Mouse (Mus musculus): Measurements from ENCODE around the gene Sorcs1.

Sorcs1 gene

DNA sequence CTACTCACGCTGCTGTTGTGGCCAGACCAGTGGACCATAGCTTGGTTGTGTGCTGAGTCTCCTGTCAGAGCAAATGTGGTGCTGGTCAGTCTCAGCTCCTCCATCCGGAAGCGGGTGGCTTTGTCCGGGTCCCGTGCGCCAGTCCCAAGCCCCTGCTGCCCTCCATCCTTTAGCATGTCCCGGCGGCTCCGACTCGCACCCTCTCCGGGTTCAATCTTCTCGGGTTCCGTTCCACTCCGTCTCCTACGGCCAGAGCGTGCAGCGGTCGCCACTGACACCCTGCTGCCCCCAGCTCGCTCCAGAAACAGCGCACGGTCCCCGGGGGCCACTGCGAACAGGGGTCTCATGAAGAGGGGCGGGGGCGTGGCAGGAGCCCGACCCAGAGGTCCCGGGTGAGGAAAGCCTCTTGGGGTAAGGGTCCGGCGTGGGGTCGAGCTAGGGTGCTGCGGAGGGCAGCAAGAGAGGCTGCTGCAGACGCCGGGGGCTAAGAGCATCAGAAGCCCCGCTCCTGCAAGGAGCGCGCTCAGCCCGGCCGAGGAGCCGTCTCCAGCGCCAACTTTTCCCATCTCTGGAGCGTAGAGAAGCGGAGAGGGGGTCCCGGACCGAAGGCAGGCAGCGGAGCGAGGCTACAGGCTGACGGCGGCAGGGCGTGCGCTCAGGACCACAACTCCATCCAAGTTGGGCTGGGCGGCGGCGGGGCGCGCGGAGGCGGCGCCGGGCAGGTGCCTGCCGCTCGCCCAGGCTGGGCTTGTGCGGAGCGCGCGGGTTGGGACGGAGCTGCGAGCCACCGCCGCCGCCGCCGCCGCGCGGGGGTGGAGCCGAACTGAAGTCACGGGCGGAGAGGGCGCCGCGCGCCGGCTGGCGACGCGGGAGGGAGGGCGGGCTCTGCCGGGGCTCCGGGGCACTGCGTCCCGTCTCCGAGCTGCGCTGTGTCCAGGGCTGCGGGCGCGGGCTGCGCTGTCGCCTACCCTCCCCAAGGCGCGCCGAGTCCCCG is at the start of gene Sorcs1:
Sorcs1 (minus strand) TSS at position 744 of the 994 bp plus-strand sequence.
- DNase-seq (ENCODE audit: low spot score): peak; percentile 61

GRCm38 (mm10) chr19:50683277-50683676 is 4.8 kb upstream of the Sorcs1 start:
- no peak for DNase-seq (ENCODE audit: low spot score)

GRCm38 (mm10) chr19:50678946-50679345 is 500 bp upstream of the Sorcs1 start:
- DNase-seq (ENCODE audit: low spot score): no peak

GRCm38 (mm10) chr19:50676578-50677524 is 1.6 kb downstream of the Sorcs1 start:
- DNase-seq (ENCODE audit: low spot score): no peak

DNA sequence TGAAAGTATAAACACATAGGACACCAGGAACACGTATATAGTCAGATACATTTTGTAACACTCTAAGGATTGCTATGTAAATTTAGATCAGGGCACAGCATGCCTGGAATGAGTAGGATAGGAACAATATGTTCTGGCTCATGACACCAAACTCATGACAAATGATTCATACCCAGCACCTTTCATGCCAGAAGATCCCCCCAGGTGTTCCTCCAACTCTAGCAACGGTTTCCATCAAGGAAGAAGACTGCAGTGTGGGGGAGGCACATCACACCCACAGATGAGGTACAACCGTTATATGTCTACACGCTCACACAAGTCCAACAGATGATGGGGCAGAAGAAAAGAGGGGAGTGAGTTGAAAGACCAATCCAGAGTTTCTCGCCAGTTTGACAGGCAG is 3.5 kb downstream of the Sorcs1 start:
- DNase-seq (ENCODE audit: low spot score): no peak

DNA sequence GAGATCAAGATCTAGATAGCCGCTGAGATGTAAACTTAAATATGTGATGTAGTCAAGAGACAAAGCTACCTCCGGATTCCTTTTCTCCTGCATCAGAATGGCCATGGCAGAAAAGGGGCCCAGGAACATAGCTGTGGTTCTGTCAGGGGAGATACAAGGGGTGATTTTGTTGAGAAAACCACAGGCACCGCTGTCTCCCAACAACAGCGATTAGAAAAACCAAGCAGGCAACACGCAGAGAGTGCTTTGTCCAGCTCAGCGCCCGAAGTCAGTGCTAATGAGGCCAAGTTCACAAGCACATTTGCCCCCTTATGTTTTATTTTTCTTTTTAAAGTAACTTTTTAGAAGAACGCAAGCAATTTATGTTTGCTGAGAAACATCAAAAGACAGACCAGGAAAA is 10.9 kb downstream of the Sorcs1 start:
- DNase-seq (ENCODE audit: low spot score): no peak

GRCm38 (mm10) chr19:50664311-50664710 is 14.1 kb downstream of the Sorcs1 start:
- DNase-seq (ENCODE audit: low spot score): no peak

DNA sequence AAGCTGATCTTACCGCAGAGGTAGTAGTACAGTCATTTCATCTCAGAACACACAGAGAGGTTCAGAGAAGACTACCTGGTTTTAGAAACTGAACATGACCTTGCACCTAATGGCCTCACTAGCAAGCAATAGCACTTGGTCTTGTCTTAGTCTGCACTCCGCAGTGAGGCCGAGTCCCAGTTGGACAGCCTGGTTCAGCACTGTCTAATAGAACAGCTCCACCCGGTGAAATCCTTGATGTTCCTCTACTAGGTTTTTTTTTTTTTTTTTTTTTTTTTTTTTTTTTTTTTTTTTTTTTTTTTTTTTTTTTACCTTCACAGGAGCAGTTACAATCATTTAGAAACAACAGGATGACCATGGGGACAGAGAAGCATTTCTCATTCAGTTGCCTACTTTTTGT is 19.3 kb downstream of the Sorcs1 start:
- DNase-seq (ENCODE audit: low spot score): peak; percentile 8

GRCm38 (mm10) chr19:50652750-50653149 is 25.7 kb downstream of the Sorcs1 start:
- no peak for DNase-seq (ENCODE audit: low spot score)

DNA sequence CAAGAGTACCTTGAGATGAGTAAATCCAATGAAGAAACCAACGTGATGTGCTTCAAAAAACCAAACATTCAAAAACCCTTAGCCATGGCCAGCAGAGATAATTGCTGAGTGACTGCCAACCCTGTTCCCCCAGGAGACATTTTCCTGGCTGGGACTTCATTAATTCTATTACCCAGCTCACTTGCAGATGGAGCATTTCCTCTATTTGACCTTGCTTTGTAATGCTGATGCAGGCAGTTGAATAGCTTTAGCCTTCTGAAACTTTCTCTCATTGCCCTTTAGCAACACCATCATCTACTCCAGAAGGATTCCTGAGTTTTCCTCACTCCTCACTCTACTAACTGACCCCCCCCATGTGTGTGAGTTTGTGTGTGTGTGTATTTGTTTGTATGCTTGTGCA is 34.6 kb downstream of the Sorcs1 start:
- DNase-seq (ENCODE audit: low spot score): no peak

DNA sequence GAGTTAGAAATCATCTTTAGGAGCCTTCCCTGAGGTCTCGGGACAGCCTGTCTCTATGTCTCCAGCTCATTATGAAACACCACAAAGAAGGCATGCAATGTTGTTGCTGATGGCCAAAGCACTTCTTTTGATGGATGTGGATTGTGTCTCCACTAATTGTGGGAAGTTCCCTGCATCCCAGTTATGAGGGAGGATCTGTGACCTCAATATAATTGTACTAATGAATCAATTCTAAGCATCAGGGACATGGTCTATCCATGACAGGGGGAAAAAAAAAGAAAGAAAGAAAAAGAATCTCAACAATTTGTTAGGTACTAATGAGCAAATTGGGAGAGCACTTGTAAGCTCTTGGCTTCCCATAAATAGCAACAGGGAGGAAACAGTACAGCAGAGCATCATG is 36.3 kb downstream of the Sorcs1 start:
- no peak for DNase-seq (ENCODE audit: low spot score)

DNA sequence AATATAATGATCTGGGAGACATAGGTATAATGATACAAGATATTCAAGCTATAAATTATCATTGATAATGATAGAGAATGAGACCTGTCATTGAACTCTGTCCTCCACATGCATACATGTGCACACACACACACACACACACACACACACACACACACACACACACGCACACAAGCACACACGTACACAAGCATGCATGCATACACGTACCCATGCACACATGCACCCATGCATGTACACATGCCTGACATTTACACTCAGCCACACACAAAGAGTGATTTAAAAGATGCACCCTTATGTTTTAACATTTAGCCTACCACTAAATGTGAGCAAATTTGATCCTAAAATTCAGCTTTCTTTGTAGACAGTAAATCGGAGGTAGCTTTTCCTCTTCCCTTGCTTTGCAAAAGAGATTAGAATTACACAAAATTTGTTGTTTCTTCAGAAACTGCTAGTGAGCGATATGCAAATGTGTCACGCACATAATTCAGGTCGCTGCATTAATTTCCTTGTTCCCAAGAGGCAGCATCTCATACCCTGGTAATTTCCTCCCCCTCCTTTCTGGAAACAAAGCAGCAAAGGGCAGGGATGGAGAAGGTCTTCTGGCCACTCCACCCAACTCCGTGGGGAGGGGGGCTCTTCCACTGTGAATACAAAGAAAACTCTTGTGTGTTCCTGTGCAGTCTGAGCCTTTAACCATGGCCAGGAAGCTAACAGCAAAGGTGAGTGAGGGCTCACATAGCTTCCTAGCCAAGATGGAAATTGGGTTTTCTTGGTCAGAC is 38.0 kb downstream of the Sorcs1 start:
- DNase-seq (ENCODE audit: low spot score): no peak

DNA sequence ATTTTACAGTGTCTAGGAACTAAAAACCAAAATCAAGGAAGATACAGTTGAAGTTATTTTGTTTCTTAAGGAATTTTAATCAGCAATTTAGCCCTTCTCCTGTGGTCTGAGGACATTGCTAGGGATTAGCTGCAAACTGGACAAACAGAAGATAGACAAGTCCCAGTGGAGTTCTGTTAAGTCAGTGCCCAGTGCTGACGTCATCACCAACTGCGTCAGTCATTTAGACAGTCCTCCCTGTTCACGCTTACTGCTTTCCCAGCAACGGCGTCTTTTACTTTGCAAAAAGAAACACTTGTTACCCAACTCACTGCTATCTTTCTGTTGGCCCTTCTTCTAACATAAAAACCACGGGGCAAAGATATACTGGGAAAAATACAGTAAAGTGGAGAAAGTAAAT is 40.3 kb downstream of the Sorcs1 start:
- DNase-seq (ENCODE audit: low spot score): no peak

DNA sequence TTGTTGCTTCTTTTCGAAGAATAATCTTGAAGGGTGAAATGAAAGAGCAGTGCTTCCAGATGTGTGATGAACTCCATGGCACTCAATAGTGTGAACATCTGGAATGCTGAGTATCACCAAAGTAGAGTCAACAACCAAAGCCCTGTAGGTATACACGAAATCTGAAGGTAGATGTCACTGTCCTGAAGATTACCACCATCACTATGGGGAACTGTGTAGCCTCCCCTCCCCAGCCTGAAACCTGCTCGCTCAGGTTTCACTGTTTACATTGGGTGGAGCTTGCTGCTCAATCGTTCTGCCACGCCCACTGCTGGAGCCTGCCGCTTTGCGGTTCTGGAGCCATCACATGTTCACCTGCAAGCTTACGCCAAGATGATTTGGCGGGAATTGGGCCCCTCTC is 64.4 kb downstream of the Sorcs1 start:
- DNase-seq (ENCODE audit: low spot score): no peak

- no peak for DNase-seq (ENCODE audit: low spot score)
Measured at GRCm38 (mm10) chr19:50611619-50612018, 66.8 kb downstream of the Sorcs1 start.

DNA sequence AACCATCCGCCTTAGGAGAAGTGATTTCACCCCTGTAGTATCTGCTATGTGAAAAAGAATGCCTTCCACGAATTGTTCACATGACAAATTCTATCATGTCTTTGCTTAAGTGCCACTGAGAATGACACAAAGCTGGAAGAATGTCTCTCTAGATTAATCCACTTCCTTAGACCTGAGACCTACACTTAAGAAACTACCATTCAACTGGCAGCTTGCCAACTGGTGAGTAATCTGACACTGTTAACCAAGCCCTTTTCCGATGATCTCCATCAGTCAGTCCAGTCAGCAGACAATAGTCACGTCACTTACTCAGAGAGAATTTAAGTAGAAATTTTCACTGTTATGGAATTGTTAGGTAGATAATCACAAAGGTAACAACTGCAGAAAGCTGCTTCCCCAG is 74.6 kb downstream of the Sorcs1 start:
- no peak for DNase-seq (ENCODE audit: low spot score)

DNA sequence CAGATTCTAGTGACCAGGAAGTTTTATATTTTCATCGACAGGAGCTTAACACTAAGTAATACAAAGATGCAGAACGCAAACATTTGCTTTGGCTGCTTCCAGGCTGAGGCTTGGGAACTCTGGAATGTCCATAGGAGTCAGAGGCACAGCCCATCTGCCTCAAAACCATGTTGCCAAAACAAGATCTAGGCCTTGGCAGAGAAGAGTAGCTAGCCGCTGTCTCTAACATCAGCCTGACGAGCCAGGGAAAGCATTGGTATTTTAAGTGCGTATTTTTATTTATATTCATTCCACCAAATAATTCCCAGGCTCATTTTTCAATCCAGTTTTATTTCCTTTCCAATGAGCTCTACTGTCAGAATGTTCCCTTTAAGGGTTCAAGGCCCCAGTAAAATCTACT is 75.1 kb downstream of the Sorcs1 start:
- no peak for DNase-seq (ENCODE audit: low spot score)

DNA sequence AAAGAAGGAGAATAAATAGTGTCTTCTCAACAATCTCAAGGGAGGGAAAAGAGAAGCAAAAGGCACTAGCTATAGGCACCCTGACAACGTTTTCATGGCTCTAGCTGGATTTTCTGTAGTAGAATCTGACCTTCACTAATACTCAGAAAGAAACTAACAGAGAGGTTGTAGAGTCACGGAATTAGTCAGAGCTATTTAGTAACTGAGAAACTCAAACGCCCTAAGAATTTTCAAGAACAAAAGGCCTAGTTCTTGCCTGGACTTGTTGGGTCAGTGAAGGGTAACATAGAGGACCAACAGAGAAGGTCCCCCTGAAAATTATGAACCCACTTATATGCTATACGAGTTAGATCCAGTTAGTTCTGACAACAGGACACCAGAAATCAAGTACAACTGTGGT is 81.1 kb downstream of the Sorcs1 start:
- no peak for DNase-seq (ENCODE audit: low spot score)

DNA sequence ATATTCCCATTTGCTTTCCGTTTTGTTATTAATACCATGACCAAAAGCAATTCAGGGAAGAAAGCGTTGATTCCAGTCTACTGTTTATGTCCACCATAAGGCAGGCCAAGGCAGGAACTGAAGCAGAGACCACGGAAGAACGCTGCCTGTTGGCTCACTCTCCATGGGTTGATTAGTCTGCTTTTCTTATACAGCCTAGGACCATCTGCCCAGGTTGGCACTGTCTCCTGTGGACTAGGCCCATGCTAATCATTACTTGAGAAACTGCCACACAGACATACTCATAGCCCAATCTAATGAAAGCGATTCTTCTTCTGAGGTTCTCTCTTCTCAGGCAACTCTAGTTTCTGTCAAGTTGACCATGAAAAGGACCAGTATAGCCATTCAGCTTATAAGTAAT is 92.3 kb downstream of the Sorcs1 start:
- DNase-seq (ENCODE audit: low spot score): no peak

- DNase-seq (ENCODE audit: low spot score): no peak
Measured at GRCm38 (mm10) chr19:50582952-50583351, 95.5 kb downstream of the Sorcs1 start.

GRCm38 (mm10) chr19:50569669-50570195 is 108.7 kb downstream of the Sorcs1 start:
- DNase-seq (ENCODE audit: low spot score): no peak

DNA sequence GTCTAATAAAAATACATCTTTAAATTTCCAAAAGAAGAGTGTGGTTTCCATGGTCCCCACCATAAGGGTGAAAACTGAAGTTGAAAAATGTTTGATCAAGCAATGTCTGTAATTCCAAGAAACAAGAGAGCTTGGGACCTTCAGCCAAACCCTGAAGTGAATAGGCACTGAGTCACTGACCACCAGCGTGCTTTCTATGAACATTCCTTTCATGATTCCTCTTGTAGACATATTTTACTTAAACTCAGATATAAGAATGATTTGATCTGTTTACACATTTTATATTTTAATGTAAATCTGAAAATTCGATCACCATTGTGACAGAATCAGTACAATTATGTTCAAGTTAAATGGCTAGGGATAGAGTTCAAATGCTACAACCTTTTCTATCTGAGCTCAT is 112.1 kb downstream of the Sorcs1 start:
- DNase-seq (ENCODE audit: low spot score): no peak

Data from ovary, postnatal 36 days (tissue).